ENCODE assay signal across 1 mouse cellular context in genomic region chr16:11614401-11615014, GRCm38 (mm10).
TF ChIP-seq lines count a peak whose summit lies in the region.

No protein-coding gene starts in this region.

TF ChIP-seq in MEL, 35 proteins besides CTCF, POLR2A, EP300 and RAD21 (continued from another document):
- no peak for TF ChIP-seq SMC3 (IDR thresholded peaks at IDR 0.05; ENCODE audit: low read depth, low read length)
- TF ChIP-seq TBP (IDR thresholded peaks at IDR 0.05; ENCODE audit: low read depth, low read length): peak; percentile 46; the same call in 1 of the 2 replicates
